ENCODE assay signal across 20 mouse cellular contexts in the genomic region with DNA sequence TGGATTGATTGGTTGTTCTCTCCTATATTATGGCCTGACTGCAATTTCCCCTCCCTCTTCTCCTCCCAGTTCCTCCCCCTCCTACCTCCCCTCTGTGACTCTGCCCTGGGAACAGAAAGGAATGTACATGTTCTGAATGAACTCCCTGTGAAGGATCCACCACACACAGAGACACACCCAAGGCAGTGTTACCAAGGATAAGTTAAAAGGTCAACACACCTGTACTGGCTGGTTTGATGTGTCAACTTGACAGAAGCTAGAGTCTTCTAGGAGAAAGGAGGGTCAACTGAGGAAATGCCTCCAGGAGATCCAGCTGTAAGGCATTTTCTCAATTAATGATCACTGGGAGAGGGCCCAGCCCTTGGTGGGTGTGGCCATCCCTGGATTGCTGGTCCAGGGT.
"Had no signal": no experiment of that assay in that cellular context is flagged by ENCODE, and none has a peak within 500 bp of the region (broad histone marks: within the 10 kb centered on the region; RNA-seq: fewer than 3 reads in every experiment).

No protein-coding gene starts in this region.

- DNase-seq: lung, adult 18-20 months; lung, embryonic 14.5 days; lung, postnatal 10 days; lung, postnatal 4 days; retina, postnatal 1 day; right cerebral cortex, adult 18-20 months; right cerebral cortex, postnatal 25 days; right cerebral cortex, postnatal 4 days; spleen, adult 18-20 months; thymus, adult 2 months; thymus, postnatal 25 days; thymus, postnatal 4 days had no signal

- H3K27me3 ChIP-seq: midbrain, embryonic 13.5 days; neural tube, embryonic 13.5 days; neural tube, embryonic 15.5 days; stomach, embryonic 15.5 days had no signal

- H3K27ac ChIP-seq: midbrain, embryonic 10.5 days; midbrain, embryonic 13.5 days; neural tube, embryonic 13.5 days; neural tube, embryonic 15.5 days; stomach, embryonic 15.5 days; stomach, postnatal 0 days had no signal

- H3K9ac ChIP-seq: lung, embryonic 14.5 days; midbrain, embryonic 13.5 days; neural tube, embryonic 13.5 days; neural tube, embryonic 15.5 days; stomach, embryonic 15.5 days had no signal

- H3K9me3 ChIP-seq: neural tube, embryonic 13.5 days; neural tube, embryonic 15.5 days; stomach, embryonic 15.5 days had no signal

- H3K4me2 ChIP-seq: lung, embryonic 14.5 days; midbrain, embryonic 13.5 days; neural tube, embryonic 13.5 days; neural tube, embryonic 15.5 days; stomach, embryonic 15.5 days had no signal

- H3K36me3 ChIP-seq: midbrain, embryonic 10.5 days; midbrain, embryonic 13.5 days; neural tube, embryonic 13.5 days; neural tube, embryonic 15.5 days; stomach, embryonic 15.5 days had no signal

- H3K4me1 ChIP-seq: midbrain, embryonic 13.5 days; neural tube, embryonic 13.5 days; neural tube, embryonic 15.5 days; stomach, embryonic 15.5 days had no signal

- H3K4me3 ChIP-seq: midbrain, embryonic 10.5 days; midbrain, embryonic 13.5 days; myocyte; neural tube, embryonic 13.5 days; neural tube, embryonic 15.5 days; stomach, embryonic 15.5 days had no signal

- ATAC-seq: midbrain, embryonic 13.5 days; midbrain, embryonic 16.5 days had no signal
